Mouse (Mus musculus): ENCODE data around the gene Banp. TPM values are rescaled to one million over a fixed set of nuclear protein-coding genes. Genes with fewer than 3 reads are reported as not detected.

The Banp gene
- polyA plus RNA-seq, 2 experiments, result 33.2 to 97.7 TPM

- H3K4me2 ChIP-seq (replicated peaks; ENCODE audit: low read depth, low read length, severe bottlenecking), result no peak overlapping the region
- H3K9ac ChIP-seq (ENCODE audit: low read depth, low read length, severe bottlenecking), result no peak overlapping the region
- H3K4me3 ChIP-seq (replicated peaks; ENCODE audit: low read length), result no peak overlapping the region
- H3K36me3 ChIP-seq (ENCODE audit: control insufficient read depth, insufficient read depth, low read length), result no peaks in the 10 kb centered on the region
- H3K9me3 ChIP-seq (ENCODE audit: control insufficient read depth, low read length), result no peaks in the 10 kb centered on the region
- TF ChIP-seq POLR2A (IDR thresholded peaks at IDR 0.05; ENCODE audit: borderline replicate concordance, extremely low read depth, insufficient read depth, insufficient read length), result no peak
- 80% methylated on average over 11 of the region's 11 CpGs for WGBS
- ATAC-seq (ENCODE audit: low FRiP score, low read depth), result no peak
- H3K4me1 ChIP-seq (ENCODE audit: control insufficient read depth, insufficient read depth, low read length), result peaks cover 3% of the 10 kb centered on the region; the same call in 1 of the 2 replicates
- no peaks in the 10 kb centered on the region for H3K27me3 ChIP-seq (ENCODE audit: control insufficient read depth, insufficient read depth, low read length)
- no peak overlapping the region for H3K27ac ChIP-seq (replicated peaks; ENCODE audit: low read depth, low read length)
- DNase-seq (ENCODE audit: low spot score), result no peak
Observed at GRCm38 (mm10) chr8:122069281-122069680, 119.7 kb downstream of the Banp start.

GRCm38 (mm10) chr8:122071193-122071592, 121.6 kb downstream of the Banp start:
- no peak overlapping the region for H3K27ac ChIP-seq (replicated peaks; ENCODE audit: low read depth, low read length)
- no peak overlapping the region for H3K4me2 ChIP-seq (replicated peaks; ENCODE audit: low read depth, low read length, severe bottlenecking)
- TF ChIP-seq POLR2A (IDR thresholded peaks at IDR 0.05; ENCODE audit: borderline replicate concordance, extremely low read depth, insufficient read depth, insufficient read length), result no peak
- H3K4me1 ChIP-seq (ENCODE audit: control insufficient read depth, insufficient read depth, low read length), result no peaks in the 10 kb centered on the region
- no peak for ATAC-seq (ENCODE audit: low FRiP score, low read depth)
- no peaks in the 10 kb centered on the region for H3K9me3 ChIP-seq (ENCODE audit: control insufficient read depth, low read length)
- no peak for DNase-seq (ENCODE audit: low spot score)
- 0 out of 2 replicates have a peak, but pooled peaks cover 7% of the 10 kb centered on the region for H3K27me3 ChIP-seq (ENCODE audit: control insufficient read depth, insufficient read depth, low read length)
- H3K4me3 ChIP-seq (replicated peaks; ENCODE audit: low read length), result no peak overlapping the region
- 46% methylated on average over 4 of the region's 4 CpGs for WGBS
- no peak overlapping the region for H3K9ac ChIP-seq (ENCODE audit: low read depth, low read length, severe bottlenecking)
- no peaks in the 10 kb centered on the region for H3K36me3 ChIP-seq (ENCODE audit: control insufficient read depth, insufficient read depth, low read length)

DNA sequence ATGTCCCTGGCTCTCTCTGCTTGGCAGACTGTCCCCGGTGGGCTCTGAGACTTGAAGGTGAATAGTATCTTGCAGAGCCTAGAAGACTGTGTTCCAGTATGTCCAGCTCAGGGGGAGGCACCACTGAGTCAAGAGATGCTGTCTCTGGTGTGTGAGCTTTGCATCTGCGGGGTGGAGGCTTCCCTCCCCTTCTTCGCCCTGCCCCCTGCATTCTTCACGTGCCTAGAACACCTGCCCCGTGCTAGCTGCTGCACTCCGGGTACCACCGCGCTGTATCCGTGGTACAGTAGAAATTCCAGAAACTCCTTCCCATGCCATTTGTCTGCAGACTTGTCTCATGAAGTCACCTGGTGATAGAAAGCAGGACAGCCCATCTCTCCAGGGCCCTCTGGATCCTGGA, 124.4 kb downstream of the Banp start:
- H3K4me1 ChIP-seq (ENCODE audit: control insufficient read depth, insufficient read depth, low read length), result no peaks in the 10 kb centered on the region
- 57% methylated on average over 9 of the region's 9 CpGs for WGBS
- H3K9ac ChIP-seq (ENCODE audit: low read depth, low read length, severe bottlenecking), result no peak overlapping the region
- no peaks in the 10 kb centered on the region for H3K36me3 ChIP-seq (ENCODE audit: control insufficient read depth, insufficient read depth, low read length)
- H3K27ac ChIP-seq (replicated peaks; ENCODE audit: low read depth, low read length), result no peak overlapping the region
- no peak overlapping the region for H3K4me3 ChIP-seq (replicated peaks; ENCODE audit: low read length)
- H3K9me3 ChIP-seq (ENCODE audit: control insufficient read depth, low read length), result no peaks in the 10 kb centered on the region
- ATAC-seq (ENCODE audit: low FRiP score, low read depth) (no peak), DNase-seq (ENCODE audit: low spot score) (no peak)
- H3K27me3 ChIP-seq (ENCODE audit: control insufficient read depth, insufficient read depth, low read length), result 0 out of 2 replicates have a peak, but pooled peaks cover 7% of the 10 kb centered on the region
- no peak for TF ChIP-seq POLR2A (IDR thresholded peaks at IDR 0.05; ENCODE audit: borderline replicate concordance, extremely low read depth, insufficient read depth, insufficient read length)
- no peak overlapping the region for H3K4me2 ChIP-seq (replicated peaks; ENCODE audit: low read depth, low read length, severe bottlenecking)

- Histone ChIP-seq H3K4me1 (ENCODE audit: control insufficient read depth, insufficient read depth, low read length) (peaks cover 2% of the 10 kb centered on the region), H3K27me3 (ENCODE audit: control insufficient read depth, insufficient read depth, low read length) (0 out of 2 replicates have a peak, but pooled peaks cover 7% of the 10 kb centered on the region), H3K4me2 (replicated peaks; ENCODE audit: low read depth, low read length, severe bottlenecking) (no peak overlapping the region), H3K9me3 (ENCODE audit: control insufficient read depth, low read length) (no peaks in the 10 kb centered on the region), H3K36me3 (ENCODE audit: control insufficient read depth, insufficient read depth, low read length) (no peaks in the 10 kb centered on the region), H3K4me3 (replicated peaks; ENCODE audit: low read length) (no peak overlapping the region), H3K27ac (replicated peaks; ENCODE audit: low read depth, low read length) (no peak overlapping the region), H3K9ac (ENCODE audit: low read depth, low read length, severe bottlenecking) (no peak overlapping the region)
- ATAC-seq (ENCODE audit: low FRiP score, low read depth) (no peak), DNase-seq (ENCODE audit: low spot score) (no peak)
- no peak for TF ChIP-seq POLR2A (IDR thresholded peaks at IDR 0.05; ENCODE audit: borderline replicate concordance, extremely low read depth, insufficient read depth, insufficient read length)
- WGBS, result 43% methylated on average over 9 of the region's 9 CpGs
Observed at GRCm38 (mm10) chr8:122074442-122074841, 124.9 kb downstream of the Banp start.

GRCm38 (mm10) chr8:122074977-122075376, 125.4 kb downstream of the Banp start:
- H3K4me3 ChIP-seq (replicated peaks; ENCODE audit: low read length), result no peak overlapping the region
- no peaks in the 10 kb centered on the region for H3K36me3 ChIP-seq (ENCODE audit: control insufficient read depth, insufficient read depth, low read length)
- H3K9me3 ChIP-seq (ENCODE audit: control insufficient read depth, low read length), result no peaks in the 10 kb centered on the region
- no peak overlapping the region for H3K27ac ChIP-seq (replicated peaks; ENCODE audit: low read depth, low read length)
- H3K9ac ChIP-seq (ENCODE audit: low read depth, low read length, severe bottlenecking), result no peak overlapping the region
- H3K4me2 ChIP-seq (replicated peaks; ENCODE audit: low read depth, low read length, severe bottlenecking), result no peak overlapping the region
- peaks cover 7% of the 10 kb centered on the region for H3K4me1 ChIP-seq (ENCODE audit: control insufficient read depth, insufficient read depth, low read length)
- H3K27me3 ChIP-seq (ENCODE audit: control insufficient read depth, insufficient read depth, low read length), result 0 out of 2 replicates have a peak, but pooled peaks cover 7% of the 10 kb centered on the region
- no peak for TF ChIP-seq POLR2A (IDR thresholded peaks at IDR 0.05; ENCODE audit: borderline replicate concordance, extremely low read depth, insufficient read depth, insufficient read length)
- WGBS, result 62% methylated on average over 4 of the region's 4 CpGs
- ATAC-seq (ENCODE audit: low FRiP score, low read depth) (no peak; the same call in 1 of the 2 replicates), DNase-seq (ENCODE audit: low spot score) (no peak)
